Comparison of ENCODE assay signal across 15 mouse cellular contexts in the genomic region with DNA sequence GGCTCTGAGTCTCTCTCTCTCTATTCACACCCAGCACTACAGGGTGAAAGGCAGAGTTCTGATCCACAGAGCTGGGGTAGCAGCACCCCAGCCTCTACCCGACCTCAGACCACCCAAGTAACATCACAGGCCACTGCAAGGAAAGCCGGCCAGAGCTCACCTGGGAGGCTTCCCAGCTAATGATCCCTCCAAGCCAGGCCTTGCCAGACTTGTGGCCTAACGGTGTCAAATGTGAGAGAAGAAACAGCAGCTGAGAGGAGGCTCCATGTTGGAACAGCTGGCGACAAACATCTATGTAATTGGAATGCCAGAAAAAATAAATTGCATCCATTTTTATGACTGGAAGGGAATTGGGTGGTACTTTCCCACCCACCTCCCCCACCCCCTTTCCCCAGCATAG. TPM values are rescaled to one million over a fixed set of nuclear protein-coding genes. Genes with fewer than 3 reads are reported as not detected.
DNase-seq lines count a peak whose midpoint lies in the region; ATAC-seq lines count a peak whose summit lies in the region.
"Had no signal": no experiment of that assay in that cellular context is flagged by ENCODE, and none has a peak within 500 bp of the region (broad histone marks: within the 10 kb centered on the region; RNA-seq: fewer than 3 reads in every experiment).

No protein-coding gene starts in this region.

- H3K9ac ChIP-seq in hindbrain, embryonic 13.5 days = no peak overlapping the region
- H3K9ac ChIP-seq in hindbrain, embryonic 11.5 days (ENCODE audit: low read depth, low read length) = no peak overlapping the region
- no peak overlapping the region for H3K9ac ChIP-seq in lung, embryonic 15.5 days
- H3K9ac ChIP-seq in intestine, embryonic 15.5 days = no peak overlapping the region
- H3K9ac ChIP-seq in stomach, embryonic 14.5 days (replicated peaks; ENCODE audit: low read depth, low read length) = no peak overlapping the region
- H3K9ac ChIP-seq: neural tube, embryonic 12.5 days had no signal

- peaks cover 93% of the 10 kb centered on the region for H3K4me1 ChIP-seq in hindbrain, embryonic 13.5 days (replicated peaks)
- peaks cover 35% of the 10 kb centered on the region for H3K4me1 ChIP-seq in hindbrain, embryonic 11.5 days (replicated peaks; ENCODE audit: control insufficient read depth, insufficient read depth, low read length)
- H3K4me1 ChIP-seq in lung, embryonic 15.5 days = peaks cover 91% of the 10 kb centered on the region
- H3K4me1 ChIP-seq in intestine, embryonic 15.5 days (replicated peaks) = peaks cover 80% of the 10 kb centered on the region
- peaks cover 68% of the 10 kb centered on the region for H3K4me1 ChIP-seq in stomach, embryonic 14.5 days (ENCODE audit: control insufficient read depth, insufficient read depth, low read length)

- no peak overlapping the region for H3K4me3 ChIP-seq in hindbrain, embryonic 13.5 days
- no peak overlapping the region for H3K4me3 ChIP-seq in hindbrain, embryonic 11.5 days (ENCODE audit: low read depth, low read length)
- H3K4me3 ChIP-seq in lung, embryonic 15.5 days = no peak overlapping the region
- no peak overlapping the region for H3K4me3 ChIP-seq in intestine, embryonic 15.5 days (replicated peaks)
- H3K4me3 ChIP-seq in stomach, embryonic 14.5 days (ENCODE audit: low read depth, low read length) = no peak overlapping the region
- H3K4me3 ChIP-seq: neural tube, embryonic 12.5 days had no signal

- no peak for DNase-seq in hindbrain, embryonic 11.5 days (ENCODE audit: low spot score)
- no peak for DNase-seq in lung, postnatal 10 days
- no peak for DNase-seq in adrenal gland, postnatal 10 days
- no peak for DNase-seq in right cerebral cortex, postnatal 4 days
- DNase-seq: adrenal gland, postnatal 36 days; cerebellum, adult 2 months; heart, postnatal 10 days; right cerebral cortex, postnatal 14 days had no signal

- ATAC-seq in hindbrain, embryonic 13.5 days (ENCODE audit: low FRiP score) = no peak
- no peak for ATAC-seq in hindbrain, embryonic 11.5 days (ENCODE audit: low FRiP score)
- ATAC-seq in lung, embryonic 15.5 days (ENCODE audit: borderline replicate concordance, extremely low read depth, low FRiP score, low TSS enrichment) = no peak
- no peak for ATAC-seq in intestine, embryonic 15.5 days
- ATAC-seq in stomach, embryonic 14.5 days (ENCODE audit: insufficient number of reproducible peaks, insufficient read depth, low FRiP score, low read depth) = no peak

- H3K27ac ChIP-seq in hindbrain, embryonic 13.5 days = peak overlapping the region; percentile 53
- H3K27ac ChIP-seq in hindbrain, embryonic 11.5 days (ENCODE audit: low read depth, low read length) = no peak overlapping the region
- H3K27ac ChIP-seq in lung, embryonic 15.5 days = peak overlapping the region; percentile 93
- 0 out of 2 replicates have a peak overlapping the region, but pooled peaks have one; percentile 4 for H3K27ac ChIP-seq in intestine, embryonic 15.5 days
- peak overlapping the region; percentile 41; the same call in 1 of the 2 replicates for H3K27ac ChIP-seq in stomach, embryonic 14.5 days (ENCODE audit: low read length)
- H3K27ac ChIP-seq: neural tube, embryonic 12.5 days had no signal

- no peak overlapping the region for H3K4me2 ChIP-seq in hindbrain, embryonic 13.5 days
- no peak overlapping the region for H3K4me2 ChIP-seq in hindbrain, embryonic 11.5 days (replicated peaks; ENCODE audit: low read depth, low read length)
- peak overlapping the region; percentile 4; the same call in 1 of the 2 replicates for H3K4me2 ChIP-seq in lung, embryonic 15.5 days
- H3K4me2 ChIP-seq in intestine, embryonic 15.5 days (replicated peaks) = no peak overlapping the region
- H3K4me2 ChIP-seq in stomach, embryonic 14.5 days (replicated peaks; ENCODE audit: low read depth, low read length) = no peak overlapping the region
- H3K4me2 ChIP-seq: liver, embryonic 11.5 days; neural tube, embryonic 12.5 days had no signal

- 46% methylated on average over 4 of the region's 4 CpGs for WGBS in hindbrain, embryonic 13.5 days
- WGBS in hindbrain, embryonic 11.5 days = 47% methylated on average over 4 of the region's 4 CpGs
- 51% methylated on average over 4 of the region's 4 CpGs for WGBS in lung, embryonic 15.5 days
- WGBS in intestine, embryonic 15.5 days = 49% methylated on average over 4 of the region's 4 CpGs
- WGBS in stomach, embryonic 14.5 days = 34% methylated on average over 4 of the region's 4 CpGs

- peaks cover 66% of the 10 kb centered on the region for H3K27me3 ChIP-seq in hindbrain, embryonic 13.5 days
- H3K27me3 ChIP-seq in hindbrain, embryonic 11.5 days (ENCODE audit: control insufficient read depth, insufficient read depth, low read length) = peaks cover 12% of the 10 kb centered on the region
- 0 out of 2 replicates have a peak, but pooled peaks cover 1% of the 10 kb centered on the region for H3K27me3 ChIP-seq in lung, embryonic 15.5 days
- peaks cover 4% of the 10 kb centered on the region for H3K27me3 ChIP-seq in intestine, embryonic 15.5 days (replicated peaks)
- no peaks in the 10 kb centered on the region; the same call in 1 of the 2 replicates for H3K27me3 ChIP-seq in stomach, embryonic 14.5 days (ENCODE audit: control insufficient read depth, insufficient read depth, low read length)

- H3K36me3 ChIP-seq in hindbrain, embryonic 13.5 days = no peaks in the 10 kb centered on the region
- H3K36me3 ChIP-seq in hindbrain, embryonic 11.5 days (ENCODE audit: control insufficient read depth, insufficient read depth, low read length) = no peaks in the 10 kb centered on the region
- no peaks in the 10 kb centered on the region for H3K36me3 ChIP-seq in lung, embryonic 15.5 days
- H3K36me3 ChIP-seq in intestine, embryonic 15.5 days = no peaks in the 10 kb centered on the region
- no peaks in the 10 kb centered on the region for H3K36me3 ChIP-seq in stomach, embryonic 14.5 days (ENCODE audit: control insufficient read depth, insufficient read depth, low read length)
- H3K36me3 ChIP-seq: neural tube, embryonic 12.5 days had no signal

- H3K9me3 ChIP-seq in hindbrain, embryonic 13.5 days = no peaks in the 10 kb centered on the region
- no peaks in the 10 kb centered on the region for H3K9me3 ChIP-seq in hindbrain, embryonic 11.5 days (ENCODE audit: control insufficient read depth, low read length)
- H3K9me3 ChIP-seq in lung, embryonic 15.5 days = no peaks in the 10 kb centered on the region
- H3K9me3 ChIP-seq in intestine, embryonic 15.5 days = no peaks in the 10 kb centered on the region
- H3K9me3 ChIP-seq in stomach, embryonic 14.5 days (ENCODE audit: control insufficient read depth, low read depth, low read length) = no peaks in the 10 kb centered on the region
- H3K9me3 ChIP-seq: neural tube, embryonic 12.5 days had no signal

RNA-seq across cellular contexts. Expression of a gene that starts 17.1 kb away (rescaled TPM):
- 3.2 and 4.2 TPM in 2 replicates for polyA plus RNA-seq in hindbrain, embryonic 13.5 days (2015; fragmentation: Nextera tagmentation; extraction: Ambion mirVana)
- polyA plus RNA-seq in hindbrain, embryonic 11.5 days (2014; fragmentation: Nextera tagmentation; extraction: Ambion mirVana) = 9.2 and 9.6 TPM in 2 replicates
- 25.4 and 27.8 TPM in 2 replicates for polyA plus RNA-seq in lung, embryonic 15.5 days (2015; fragmentation: Nextera tagmentation; extraction: Ambion mirVana)
- polyA plus RNA-seq in intestine, embryonic 15.5 days (2015; fragmentation: Nextera tagmentation; extraction: Ambion mirVana) = 9.4 and 9.6 TPM in 2 replicates
- polyA plus RNA-seq in stomach, embryonic 14.5 days (2014; fragmentation: Nextera tagmentation; extraction: Ambion mirVana) = 7.9 and 9.9 TPM in 2 replicates
- total RNA-seq in adrenal gland, postnatal 10 days (2021) = 1 to 10 TPM; 7.0 to 7.9 TPM
- total RNA-seq: megakaryocyte-erythroid progenitor cell, adult 5-6 weeks had no signal
